ENCODE assay signal across 8 mouse cellular contexts in the genomic region with DNA sequence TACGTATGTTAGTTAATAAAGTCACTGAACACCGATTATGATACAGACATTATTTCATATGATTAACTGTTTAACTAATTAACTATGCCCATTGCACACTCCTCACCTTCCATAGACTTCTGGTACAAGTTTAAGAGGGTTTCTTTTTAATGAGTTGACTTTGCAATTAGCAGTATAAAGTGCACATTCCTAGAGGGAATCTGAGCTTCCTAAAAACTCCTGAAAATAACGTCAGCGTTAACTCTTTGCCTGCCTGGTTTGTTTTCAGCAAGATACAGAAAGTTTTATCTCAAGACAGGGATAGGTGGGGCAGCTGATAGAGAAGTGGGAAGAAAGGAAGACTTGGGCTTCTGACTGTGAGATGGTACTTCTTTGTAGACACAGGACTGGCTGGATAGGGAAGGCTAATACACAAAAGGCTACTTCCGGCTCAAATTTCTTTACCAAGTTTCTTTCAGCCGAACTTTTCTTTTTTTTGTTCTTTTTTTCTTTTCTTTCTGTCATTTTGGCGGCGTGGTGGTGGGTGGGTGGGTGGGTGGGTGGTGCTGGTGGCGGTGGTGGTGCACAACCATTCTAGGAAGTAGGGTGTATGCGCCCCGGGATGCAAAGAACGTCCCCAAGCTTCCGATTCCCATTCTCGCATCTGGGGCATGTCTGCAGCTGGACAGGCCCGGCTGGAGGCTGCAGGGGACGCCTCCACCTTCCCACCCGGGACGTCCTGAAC. TPM values are rescaled to one million over a fixed set of nuclear protein-coding genes. Genes with fewer than 3 reads are reported as not detected.
DNase-seq lines count a peak whose midpoint lies in the region; ATAC-seq and TF ChIP-seq lines count a peak whose summit lies in the region.

A gene (plus strand): TSS at position 241 of the 724 bp plus-strand sequence.

- H3K4me2 ChIP-seq in neural tube, embryonic 11.5 days (ENCODE audit: low read depth), result peak within 1 kb of the TSS; percentile 59
- H3K4me2 ChIP-seq in forebrain, embryonic 12.5 days, result peak within 1 kb of the TSS; percentile 66
- H3K4me2 ChIP-seq in liver, embryonic 12.5 days, result peak within 1 kb of the TSS; percentile 64
- peak within 1 kb of the TSS; percentile 81 for H3K4me2 ChIP-seq in stomach, postnatal 0 days (replicated peaks; ENCODE audit: low read depth)

- WGBS in neural tube, embryonic 11.5 days, result 12% methylated on average over 18 of the region's 18 CpGs
- WGBS in forebrain, embryonic 12.5 days, result 10% methylated on average over 16 of the region's 18 CpGs
- WGBS in liver, embryonic 12.5 days (ENCODE audit: insufficient replicate concordance), result 9% methylated on average over 18 of the region's 18 CpGs
- WGBS in stomach, postnatal 0 days, result 10% methylated on average over 17 of the region's 18 CpGs

- no peak for DNase-seq in neural tube, embryonic 11.5 days (ENCODE audit: low spot score)
- no peak for DNase-seq in neural tube, embryonic 10.5 days (ENCODE audit: extremely low spot score, low spot score)
- DNase-seq in stomach, postnatal 0 days (ENCODE audit: low spot score), result no peak
- DNase-seq in gastrocnemius, postnatal 4 days (ENCODE audit: low spot score in 2 of 2), result no peak
- DNase-seq in adrenal gland, adult (ENCODE audit: inconsistent age in 2 of 2, low spot score in 1 of 2), result no peak
- DNase-seq in frontal cortex, adult 2 months (ENCODE audit: extremely low spot score in 1 of 2, low spot score in 1 of 2), result no peak

- no peaks in the 10 kb centered on the region for H3K4me1 ChIP-seq in neural tube, embryonic 11.5 days (ENCODE audit: control insufficient read depth, insufficient read depth, low read length)
- H3K4me1 ChIP-seq in forebrain, embryonic 12.5 days, result peaks cover 7% of the 10 kb centered on the region; the same call in 1 of the 2 replicates
- no peaks in the 10 kb centered on the region for H3K4me1 ChIP-seq in liver, embryonic 12.5 days
- H3K4me1 ChIP-seq in stomach, postnatal 0 days (replicated peaks; ENCODE audit: control insufficient read depth, insufficient read depth), result no peaks in the 10 kb centered on the region

- no peaks in the 10 kb centered on the region for H3K9me3 ChIP-seq in neural tube, embryonic 11.5 days (ENCODE audit: control insufficient read depth, low read length)
- no peaks in the 10 kb centered on the region for H3K9me3 ChIP-seq in forebrain, embryonic 12.5 days
- H3K9me3 ChIP-seq in liver, embryonic 12.5 days (replicated peaks), result no peaks in the 10 kb centered on the region
- no peaks in the 10 kb centered on the region for H3K9me3 ChIP-seq in stomach, postnatal 0 days (ENCODE audit: control insufficient read depth, low read length)

- peak within 1 kb of the TSS; percentile 63 for H3K4me3 ChIP-seq in neural tube, embryonic 11.5 days (ENCODE audit: low read depth, low read length)
- peak within 1 kb of the TSS; percentile 70 for H3K4me3 ChIP-seq in forebrain, embryonic 12.5 days (replicated peaks)
- H3K4me3 ChIP-seq in liver, embryonic 12.5 days, result peak within 1 kb of the TSS; percentile 51
- H3K4me3 ChIP-seq in stomach, postnatal 0 days (ENCODE audit: low read depth, low read length), result peak within 1 kb of the TSS; percentile 63

- H3K27me3 ChIP-seq in neural tube, embryonic 11.5 days (ENCODE audit: control insufficient read depth, insufficient read depth, low read length), result no peaks in the 10 kb centered on the region
- no peaks in the 10 kb centered on the region for H3K27me3 ChIP-seq in forebrain, embryonic 12.5 days
- H3K27me3 ChIP-seq in liver, embryonic 12.5 days (replicated peaks), result no peaks in the 10 kb centered on the region
- no peaks in the 10 kb centered on the region for H3K27me3 ChIP-seq in stomach, postnatal 0 days (ENCODE audit: control insufficient read depth, insufficient read depth, low read length)

- no peak for TF ChIP-seq EP300 in stomach, postnatal 0 days (optimal IDR thresholded peaks at IDR 0.05)

- TF ChIP-seq CTCF in stomach, postnatal 0 days (IDR thresholded peaks at IDR 0.05; ENCODE audit: low read depth), result no peak

- peak within 1 kb of the TSS; percentile 53; the same call in 1 of the 2 replicates for H3K27ac ChIP-seq in neural tube, embryonic 11.5 days (ENCODE audit: low read depth, low read length)
- peak within 1 kb of the TSS; percentile 65; the same call in 1 of the 2 replicates for H3K27ac ChIP-seq in forebrain, embryonic 12.5 days
- no peak within 1 kb of the TSS for H3K27ac ChIP-seq in liver, embryonic 12.5 days
- H3K27ac ChIP-seq in stomach, postnatal 0 days (replicated peaks), result peak within 1 kb of the TSS; percentile 65

- peak within 1 kb of the TSS; percentile 91 for H3K9ac ChIP-seq in neural tube, embryonic 11.5 days (ENCODE audit: low read length)
- peak within 1 kb of the TSS; percentile 77 for H3K9ac ChIP-seq in forebrain, embryonic 12.5 days
- no peak within 1 kb of the TSS for H3K9ac ChIP-seq in liver, embryonic 12.5 days
- H3K9ac ChIP-seq in stomach, postnatal 0 days (ENCODE audit: low read length), result peak within 1 kb of the TSS; percentile 67

- no peaks in the 10 kb centered on the region for H3K36me3 ChIP-seq in neural tube, embryonic 11.5 days (ENCODE audit: control insufficient read depth, insufficient read depth, low read length)
- no peaks in the 10 kb centered on the region for H3K36me3 ChIP-seq in forebrain, embryonic 12.5 days (replicated peaks)
- no peaks in the 10 kb centered on the region for H3K36me3 ChIP-seq in liver, embryonic 12.5 days
- no peaks in the 10 kb centered on the region for H3K36me3 ChIP-seq in stomach, postnatal 0 days (ENCODE audit: control insufficient read depth, insufficient read depth, low read length)

- ATAC-seq in neural tube, embryonic 11.5 days (ENCODE audit: insufficient read depth, low FRiP score, low TSS enrichment), result peak; percentile 45
- peak; percentile 54; the same call in 1 of the 2 replicates for ATAC-seq in forebrain, embryonic 12.5 days (ENCODE audit: low FRiP score)
- no peak; the same call in 1 of the 2 replicates for ATAC-seq in liver, embryonic 12.5 days
- ATAC-seq in stomach, postnatal 0 days (ENCODE audit: low FRiP score, low TSS enrichment), result no peak; the same call in 1 of the 2 replicates

RNA-seq across cellular contexts. Expression of the gene that starts here (rescaled TPM):
- 2.5 and 3.6 TPM in 2 replicates for polyA plus RNA-seq in neural tube, embryonic 11.5 days (2014; fragmentation: Nextera tagmentation; extraction: Ambion mirVana)
- 2.7 and 3.2 TPM in 2 replicates for polyA plus RNA-seq in forebrain, embryonic 12.5 days (2016; fragmentation: Nextera tagmentation; extraction: Ambion mirVana)
- 0.39 and 0.67 TPM in 2 replicates for polyA plus RNA-seq in liver, embryonic 12.5 days (2016; fragmentation: Nextera tagmentation; extraction: Ambion mirVana)
- polyA plus RNA-seq in stomach, postnatal 0 days (2015; fragmentation: Nextera tagmentation; extraction: Ambion mirVana), result 1.6 and 1.7 TPM in 2 replicates
- total RNA-seq in gastrocnemius, postnatal 4 days (2021), result 1 to 10 TPM; 4.2 to 5.2 TPM
- polyA plus RNA-seq in frontal cortex, adult 2 months (2012; rRNA removed), result 0.15 and 0.26 TPM in 2 replicates

Comparison
In these comparisons a context has a peak if more than half of its experiments do, and no peak if none do; other contexts are left out.
1. ATAC-seq: peak in neural tube, embryonic 11.5 days (single experiment) and forebrain, embryonic 12.5 days (single experiment); none in liver, embryonic 12.5 days (single experiment) and stomach, postnatal 0 days (single experiment).
2. Peak in every context shown above with its lines, with median percentiles within 50 percentile points of each other: H3K4me2 ChIP-seq and H3K4me3 ChIP-seq.